ENCODE assay signal across 1 mouse cellular context in the genomic region with DNA sequence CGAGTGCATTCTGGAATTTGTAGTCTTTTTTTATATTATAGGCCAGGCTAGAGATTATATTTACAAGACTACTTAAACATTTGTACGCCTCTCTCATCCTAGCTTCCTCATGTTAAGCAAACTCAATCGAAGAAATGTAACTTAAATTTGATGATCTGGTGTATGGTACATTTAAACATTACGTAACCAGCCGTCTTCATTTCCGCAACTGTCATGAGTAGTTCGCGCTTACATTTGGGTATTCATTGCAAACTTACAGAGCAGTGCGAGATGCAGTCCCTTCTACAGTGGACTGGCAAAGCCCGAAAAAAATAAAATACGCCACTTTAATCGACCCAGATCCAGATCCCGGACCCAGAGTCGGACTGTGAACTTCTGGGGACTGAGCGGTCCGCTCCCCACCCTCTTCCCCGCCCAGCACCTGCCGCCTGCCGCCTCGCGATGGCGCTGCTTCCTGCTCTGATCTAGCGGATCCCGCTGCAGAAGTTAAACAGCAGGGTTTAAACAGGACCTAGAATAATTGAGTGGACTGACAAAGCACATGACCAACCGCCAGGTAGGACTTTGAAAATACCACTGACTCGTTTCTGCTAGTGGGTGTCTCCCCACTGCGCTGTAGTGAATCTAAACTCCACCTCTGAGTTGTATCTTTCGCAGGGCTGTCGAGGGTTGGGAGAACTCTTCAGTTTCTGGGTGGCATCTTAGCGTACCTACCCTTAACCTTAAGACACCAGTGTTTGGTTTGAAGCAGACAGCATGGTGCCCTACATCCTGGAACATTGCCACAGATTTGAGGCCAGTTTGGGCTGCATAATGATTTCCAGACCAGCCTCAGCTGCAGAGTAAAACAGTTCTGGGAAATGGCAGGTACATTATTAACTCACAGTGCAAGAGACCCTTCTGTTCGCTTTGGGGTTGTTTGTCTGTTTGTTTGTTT.
TF ChIP-seq lines count a peak whose summit lies in the region.

No protein-coding gene starts in this region.

TF ChIP-seq in CH12.LX, 34 proteins besides CTCF, POLR2A, EP300 and RAD21:
- TF ChIP-seq ZNF384 (IDR thresholded peaks at IDR 0.05; ENCODE audit: low read depth, low read length) (0 out of 2 replicates have a peak, but pooled peaks have one; percentile 22), USF2 (conservative IDR thresholded peaks at IDR 0.05; ENCODE audit: low read depth, low read length) (no peak), POLR2AphosphoS2 (IDR thresholded peaks at IDR 0.05; ENCODE audit: low read depth, low read length) (0 out of 2 replicates have a peak, but pooled peaks have one; percentile 54), CHD2 (IDR thresholded peaks at IDR 0.05; ENCODE audit: low read length) (no peak), MEF2A (IDR thresholded peaks at IDR 0.05; ENCODE audit: borderline replicate concordance, low read depth, low read length) (peak; percentile 52; the same call in 1 of the 2 replicates), HCFC1 (IDR thresholded peaks at IDR 0.05; ENCODE audit: low read depth, low read length) (peak; percentile 40), MAZ (IDR thresholded peaks at IDR 0.05; ENCODE audit: low read depth, low read length) (peak; percentile 89), USF1 (IDR thresholded peaks at IDR 0.05; ENCODE audit: low read depth, low read length) (peak; percentile 63), ZC3H11A (IDR thresholded peaks at IDR 0.05; ENCODE audit: low read depth, low read length) (peak; percentile 22), JUND (conservative IDR thresholded peaks at IDR 0.05; ENCODE audit: low read depth, low read length) (peak; percentile 62; the same call in 1 of the 2 replicates), JUN (IDR thresholded peaks at IDR 0.05; ENCODE audit: insufficient read depth, low read depth, low read length) (no peak; the same call in 1 of the 2 replicates), E2F4 (IDR thresholded peaks at IDR 0.05; ENCODE audit: insufficient replicate concordance, low read depth, low read length) (0 out of 2 replicates have a peak, but pooled peaks have one; percentile 16), NRF1 (IDR thresholded peaks at IDR 0.05; ENCODE audit: low read depth, low read length) (peak; percentile 56; the same call in 1 of the 2 replicates), RCOR1 (conservative IDR thresholded peaks at IDR 0.05; ENCODE audit: low read depth, low read length) (no peak), TBP (conservative IDR thresholded peaks at IDR 0.05; ENCODE audit: low read depth, low read length) (no peak), UBTF (IDR thresholded peaks at IDR 0.05; ENCODE audit: low read depth, low read length) (peak; percentile 56; the same call in 1 of the 2 replicates), CHD1 (IDR thresholded peaks at IDR 0.05; ENCODE audit: low read depth, low read length) (no peak), PAX5 (IDR thresholded peaks at IDR 0.05; ENCODE audit: low read length) (no peak), NELFE (IDR thresholded peaks at IDR 0.05; ENCODE audit: low read depth, low read length) (peak; percentile 90), IRF4 (IDR thresholded peaks at IDR 0.05; ENCODE audit: low read depth, low read length) (peak; percentile 78), SIN3A (IDR thresholded peaks at IDR 0.05; ENCODE audit: low read length) (peak; percentile 26), MAFK (IDR thresholded peaks at IDR 0.05; ENCODE audit: insufficient replicate concordance, low read length) (no peak), ETS1 (conservative IDR thresholded peaks at IDR 0.05; ENCODE audit: low read depth, low read length) (0 out of 2 replicates have a peak, but pooled peaks have one; percentile 39), BHLHE40 (IDR thresholded peaks at IDR 0.05; ENCODE audit: low read depth, low read length) (peak; percentile 79), TCF12 (IDR thresholded peaks at IDR 0.05; ENCODE audit: low read depth, low read length) (peak; percentile 78), ZMIZ1 (IDR thresholded peaks at IDR 0.05; ENCODE audit: low read depth, low read length) (0 out of 2 replicates have a peak, but pooled peaks have one; percentile 59), SMC3 (IDR thresholded peaks at IDR 0.05; ENCODE audit: low read depth, low read length) (peak; percentile 70), GABPA (IDR thresholded peaks at IDR 0.05; ENCODE audit: insufficient replicate concordance, low read depth, low read length) (no peak), ZKSCAN1 (IDR thresholded peaks at IDR 0.05; ENCODE audit: borderline replicate concordance, low read depth, low read length) (no peak), ELF1 (IDR thresholded peaks at IDR 0.05; ENCODE audit: low read depth, low read length) (no peak; the same call in none of the 2 replicates), KAT2A (IDR thresholded peaks at IDR 0.05; ENCODE audit: insufficient replicate concordance, low read length) (no peak), MXI1 (IDR thresholded peaks at IDR 0.05; ENCODE audit: low read depth, low read length) (peak; percentile 87), MAX (IDR thresholded peaks at IDR 0.05; ENCODE audit: low read length) (peak; percentile 92), MYC (IDR thresholded peaks at IDR 0.05; ENCODE audit: low read depth, low read length) (peak; percentile 76; the same call in 1 of the 2 replicates)
TF ChIP-seq in CH12.LX: peak in this region for 22.
